Mouse (Mus musculus): Measurements from ENCODE around the gene Otop3. TPM values are rescaled to one million over a fixed set of nuclear protein-coding genes. Genes with fewer than 3 reads are reported as not detected.

Gene Otop3
- total and polyA plus RNA-seq, 2 experiments from 2014 or later, result 2.2 to 2.7 TPM

GRCm38 (mm10) chr11:115370368-115370767 is 35.8 kb downstream of the Otop3 start:
- peaks cover 23% of the 10 kb centered on the region for H3K4me1 ChIP-seq (ENCODE audit: insufficient read depth, low read length)
- DNase-seq (ENCODE audit: low spot score), result no peak
- no peak for TF ChIP-seq CTCF (IDR thresholded peaks at IDR 0.05; ENCODE audit: low read depth)
- no peaks in the 10 kb centered on the region for H3K36me3 ChIP-seq (ENCODE audit: insufficient read depth, low read length)
- H3K27me3 ChIP-seq (ENCODE audit: insufficient read depth, low read length), result no peaks in the 10 kb centered on the region
- H3K27ac ChIP-seq, result no peak overlapping the region
- no peak overlapping the region for H3K4me3 ChIP-seq (ENCODE audit: low read length)
- no peak overlapping the region for H3K9ac ChIP-seq (replicated peaks; ENCODE audit: low read length)
- H3K9me3 ChIP-seq (ENCODE audit: low read length), result no peaks in the 10 kb centered on the region
- 62% methylated on average over 7 of the region's 7 CpGs for WGBS
- no peak for ATAC-seq
- H3K4me2 ChIP-seq (ENCODE audit: low read depth, low read length), result no peak overlapping the region

- H3K4me1 ChIP-seq (ENCODE audit: insufficient read depth, low read length), result peaks cover 14% of the 10 kb centered on the region
- H3K4me3 ChIP-seq (ENCODE audit: low read length), result no peak overlapping the region
- H3K9ac ChIP-seq (replicated peaks; ENCODE audit: low read length), result no peak overlapping the region
- H3K27me3 ChIP-seq (ENCODE audit: insufficient read depth, low read length), result no peaks in the 10 kb centered on the region
- no peak for DNase-seq (ENCODE audit: low spot score)
- H3K4me2 ChIP-seq (ENCODE audit: low read depth, low read length), result no peak overlapping the region
- ATAC-seq, result no peak
- 56% methylated on average over 8 of the region's 8 CpGs for WGBS
- no peaks in the 10 kb centered on the region for H3K36me3 ChIP-seq (ENCODE audit: insufficient read depth, low read length)
- H3K27ac ChIP-seq, result no peak overlapping the region
- H3K9me3 ChIP-seq (ENCODE audit: low read length), result no peaks in the 10 kb centered on the region
- no peak for TF ChIP-seq CTCF (IDR thresholded peaks at IDR 0.05; ENCODE audit: low read depth)
Measured at GRCm38 (mm10) chr11:115371354-115371753, 36.8 kb downstream of the Otop3 start.

- no peaks in the 10 kb centered on the region for H3K36me3 ChIP-seq (ENCODE audit: insufficient read depth, low read length)
- peaks cover 10% of the 10 kb centered on the region for H3K4me1 ChIP-seq (ENCODE audit: insufficient read depth, low read length)
- 84% methylated on average over 1 of the region's 1 CpGs for WGBS
- no peak overlapping the region for H3K4me2 ChIP-seq (ENCODE audit: low read depth, low read length)
- H3K27me3 ChIP-seq (ENCODE audit: insufficient read depth, low read length), result no peaks in the 10 kb centered on the region
- no peak for TF ChIP-seq CTCF (IDR thresholded peaks at IDR 0.05; ENCODE audit: low read depth)
- ATAC-seq (no peak), DNase-seq (ENCODE audit: low spot score) (no peak)
- no peak overlapping the region for H3K9ac ChIP-seq (replicated peaks; ENCODE audit: low read length)
- H3K27ac ChIP-seq, result no peak overlapping the region
- H3K9me3 ChIP-seq (ENCODE audit: low read length), result no peaks in the 10 kb centered on the region
- H3K4me3 ChIP-seq (ENCODE audit: low read length), result no peak overlapping the region
Measured at GRCm38 (mm10) chr11:115372015-115372414, 37.5 kb downstream of the Otop3 start.

GRCm38 (mm10) chr11:115372737-115373136 is 38.2 kb downstream of the Otop3 start:
- Histone ChIP-seq H3K4me1 (ENCODE audit: insufficient read depth, low read length) (peaks cover 10% of the 10 kb centered on the region), H3K4me2 (ENCODE audit: low read depth, low read length) (no peak overlapping the region), H3K36me3 (ENCODE audit: insufficient read depth, low read length) (no peaks in the 10 kb centered on the region), H3K9me3 (ENCODE audit: low read length) (no peaks in the 10 kb centered on the region), H3K4me3 (ENCODE audit: low read length) (no peak overlapping the region), H3K27ac (no peak overlapping the region), H3K9ac (replicated peaks; ENCODE audit: low read length) (no peak overlapping the region), H3K27me3 (ENCODE audit: insufficient read depth, low read length) (no peaks in the 10 kb centered on the region)
- DNase-seq (ENCODE audit: low spot score), result no peak
- TF ChIP-seq CTCF (IDR thresholded peaks at IDR 0.05; ENCODE audit: low read depth), result peak; percentile 15
- WGBS, result 43% methylated on average over 2 of the region's 2 CpGs
- ATAC-seq, result no peak

GRCm38 (mm10) chr11:115373805-115374694 is 39.5 kb downstream of the Otop3 start:
- Histone ChIP-seq H3K4me1 (ENCODE audit: insufficient read depth, low read length) (peaks cover 10% of the 10 kb centered on the region), H3K4me3 (ENCODE audit: low read length) (peak overlapping the region; percentile 34), H3K9ac (replicated peaks; ENCODE audit: low read length) (peak overlapping the region; percentile 55), H3K27me3 (ENCODE audit: insufficient read depth, low read length) (no peaks in the 10 kb centered on the region), H3K9me3 (ENCODE audit: low read length) (no peaks in the 10 kb centered on the region), H3K4me2 (ENCODE audit: low read depth, low read length) (peak overlapping the region; percentile 65), H3K27ac (peak overlapping the region; percentile 79), H3K36me3 (ENCODE audit: insufficient read depth, low read length) (no peaks in the 10 kb centered on the region)
- peak; percentile 22 for TF ChIP-seq CTCF (IDR thresholded peaks at IDR 0.05; ENCODE audit: low read depth)
- DNase-seq (ENCODE audit: low spot score) (peak; percentile 83), ATAC-seq (peak; percentile 87)
- under 1% methylated on average over 30 of the region's 30 CpGs for WGBS

GRCm38 (mm10) chr11:115374695-115375425 is 40.3 kb downstream of the Otop3 start:
- Histone ChIP-seq H3K4me2 (ENCODE audit: low read depth, low read length) (peak overlapping the region; percentile 65), H3K4me1 (ENCODE audit: insufficient read depth, low read length) (peaks cover 10% of the 10 kb centered on the region), H3K9me3 (ENCODE audit: low read length) (no peaks in the 10 kb centered on the region), H3K36me3 (ENCODE audit: insufficient read depth, low read length) (no peaks in the 10 kb centered on the region), H3K9ac (replicated peaks; ENCODE audit: low read length) (peak overlapping the region; percentile 55; the same call in 1 of the 2 replicates), H3K27me3 (ENCODE audit: insufficient read depth, low read length) (no peaks in the 10 kb centered on the region), H3K27ac (peak overlapping the region; percentile 79; the same call in 1 of the 2 replicates), H3K4me3 (ENCODE audit: low read length) (peak overlapping the region; percentile 34)
- WGBS, result 58% methylated on average over 12 of the region's 12 CpGs
- ATAC-seq (no peak; the same call in 1 of the 2 replicates), DNase-seq (ENCODE audit: low spot score) (no peak)
- no peak for TF ChIP-seq CTCF (IDR thresholded peaks at IDR 0.05; ENCODE audit: low read depth)

Data from hindbrain, postnatal 0 days (tissue).